Mouse (Mus musculus) hindbrain, embryonic 10.5 days (tissue): ENCODE data around the gene Arid1b. TPM values are rescaled to one million over a fixed set of nuclear protein-coding genes. Genes with fewer than 3 reads are reported as not detected.
A peak's percentile ranks its signal among the peaks of the same experiment; 100 is the strongest.

Source experiments
- DNase-seq: peaks from one replicate; pipeline ENCODE4 v3.0.0-alpha.2; 2017; ENCODE audit warnings: low spot score
- H3K27ac ChIP-seq: fragments of 300-500 bp; sonication (generic); 2 replicates; pipeline ENCODE4 v1.5.1; 2016; ENCODE audit warnings: mild to moderate bottlenecking, moderate library complexity
- H3K27me3 ChIP-seq: fragments of 300-500 bp; sonication (generic); 2 replicates; pipeline ENCODE4 v1.6.1; 2016; ENCODE audit warnings: mild to moderate bottlenecking; ENCODE audit not compliant: poor library complexity, insufficient read depth, severe bottlenecking
- H3K36me3 ChIP-seq: fragments of 300-500 bp; sonication (generic); 2 replicates; pipeline ENCODE4 v1.6.1; 2016; ENCODE audit warnings: mild to moderate bottlenecking, moderate library complexity
- H3K4me1 ChIP-seq: fragments of 300-500 bp; sonication (generic); replicated peaks from 2 replicates; pipeline ENCODE4 v1.6.1; 2016; ENCODE audit warnings: mild to moderate bottlenecking
- H3K4me3 ChIP-seq: fragments of 300-500 bp; sonication (generic); 2 replicates; pipeline ENCODE4 v1.5.1; 2016; ENCODE audit warnings: mild to moderate bottlenecking, moderate library complexity
- H3K9me3 ChIP-seq: fragments of 300-500 bp; sonication (generic); 2 replicates; pipeline ENCODE4 v1.6.1; 2016; ENCODE audit warnings: mild to moderate bottlenecking, moderate library complexity
- WGBS: fragments of 180-500 bp; shearing (Covaris S2); methylation state at CpG from one replicate; pipeline ENCODE4 v1.1.7; 2016; 5-methylcytosine and 5-hydroxymethylcytosine counted together
- polyA plus RNA-seq: library from polyadenylated mRNA; unstranded; fragments of >200 nt; fragmentation: Nextera tagmentation; extraction: Ambion mirVana; gene quantifications from 2 replicates; pipeline ENCODE4 v1.2.1, GENCODE M21; 2016

Arid1b gene
- polyA plus RNA-seq = 10.4 and 11.7 TPM in 2 replicates

GRCm38 (mm10) chr17:4993840-4994503, at the start of gene Arid1b:
Arid1b (plus strand) TSS chr17:4994332.
- Histone ChIP-seq H3K27me3 (no peaks in the 10 kb centered on the region), H3K4me3 (peak within 1 kb of the TSS; percentile 99), H3K36me3 (no peaks in the 10 kb centered on the region), H3K9me3 (no peaks in the 10 kb centered on the region), H3K27ac (peak within 1 kb of the TSS; percentile 100), H3K4me1 (peaks cover 53% of the 10 kb centered on the region)
- peak; percentile 92 for DNase-seq
- WGBS = under 1% methylated on average over 58 of the region's 58 CpGs

GRCm38 (mm10) chr17:4945311-4945751, 48.8 kb upstream of the Arid1b start:
- peaks cover 3% of the 10 kb centered on the region; the same call in 1 of the 2 replicates for H3K27me3 ChIP-seq
- WGBS = 71% methylated on average over 6 of the region's 6 CpGs
- no peak for DNase-seq

GRCm38 (mm10) chr17:4945871-4946331, 48.2 kb upstream of the Arid1b start:
- Histone ChIP-seq H3K4me3 (peak overlapping the region; percentile 29), H3K27me3 (peaks cover 3% of the 10 kb centered on the region; the same call in 1 of the 2 replicates), H3K9me3 (no peaks in the 10 kb centered on the region), H3K36me3 (no peaks in the 10 kb centered on the region), H3K4me1 (peaks cover 22% of the 10 kb centered on the region), H3K27ac (peak overlapping the region; percentile 70)
- 19% methylated on average over 11 of the region's 11 CpGs for WGBS
- peak; percentile 52 for DNase-seq

More at GRCm38 (mm10) chr17:4945311-4945751, 48.8 kb upstream of the Arid1b start:
- Histone ChIP-seq H3K36me3 (no peaks in the 10 kb centered on the region), H3K9me3 (no peaks in the 10 kb centered on the region), H3K4me1 (peaks cover 22% of the 10 kb centered on the region), H3K27ac (no peak overlapping the region), H3K4me3 (no peak overlapping the region)

- Histone ChIP-seq H3K27me3 (peaks cover 3% of the 10 kb centered on the region; the same call in 1 of the 2 replicates), H3K4me1 (peaks cover 20% of the 10 kb centered on the region), H3K9me3 (no peaks in the 10 kb centered on the region), H3K36me3 (no peaks in the 10 kb centered on the region), H3K4me3 (peak overlapping the region; percentile 29), H3K27ac (peak overlapping the region; percentile 70)
- DNase-seq = peak; percentile 28
- 15% methylated on average over 12 of the region's 12 CpGs for WGBS
These were observed 47.6 kb upstream of the Arid1b start for GRCm38 (mm10) chr17:4946421-4946974.

GRCm38 (mm10) chr17:4947013-4947412, 47.1 kb upstream of the Arid1b start:
- Histone ChIP-seq H3K4me1 (peaks cover 17% of the 10 kb centered on the region), H3K27ac (peak overlapping the region; percentile 70), H3K4me3 (0 out of 2 replicates have a peak overlapping the region, but pooled peaks have one; percentile 29), H3K27me3 (peaks cover 3% of the 10 kb centered on the region; the same call in 1 of the 2 replicates), H3K9me3 (no peaks in the 10 kb centered on the region), H3K36me3 (no peaks in the 10 kb centered on the region)
- DNase-seq = no peak
- 38% methylated on average over 3 of the region's 3 CpGs for WGBS

- WGBS = 71% methylated on average over 2 of the region's 2 CpGs
- Histone ChIP-seq H3K4me1 (peaks cover 17% of the 10 kb centered on the region), H3K36me3 (no peaks in the 10 kb centered on the region), H3K4me3 (no peak overlapping the region), H3K27me3 (peaks cover 3% of the 10 kb centered on the region; the same call in 1 of the 2 replicates), H3K9me3 (no peaks in the 10 kb centered on the region), H3K27ac (no peak overlapping the region)
- no peak for DNase-seq
These were observed 46.7 kb upstream of the Arid1b start for GRCm38 (mm10) chr17:4947439-4947838.

GRCm38 (mm10) chr17:4948501-4948900, 45.6 kb upstream of the Arid1b start:
- Histone ChIP-seq H3K4me3 (no peak overlapping the region), H3K36me3 (no peaks in the 10 kb centered on the region), H3K27ac (no peak overlapping the region), H3K9me3 (no peaks in the 10 kb centered on the region), H3K4me1 (peaks cover 17% of the 10 kb centered on the region), H3K27me3 (peaks cover 3% of the 10 kb centered on the region; the same call in 1 of the 2 replicates)
- WGBS = 61% methylated on average over 3 of the region's 3 CpGs
- DNase-seq = no peak

- Histone ChIP-seq H3K27me3 (no peaks in the 10 kb centered on the region), H3K4me3 (no peak overlapping the region), H3K27ac (no peak overlapping the region), H3K9me3 (no peaks in the 10 kb centered on the region), H3K4me1 (no peaks in the 10 kb centered on the region), H3K36me3 (no peaks in the 10 kb centered on the region)
- no peak for DNase-seq
- 85% methylated on average over 4 of the region's 4 CpGs for WGBS
These were observed 39.7 kb upstream of the Arid1b start for GRCm38 (mm10) chr17:4954431-4954830.

- Histone ChIP-seq H3K27ac (no peak overlapping the region), H3K4me3 (no peak overlapping the region), H3K4me1 (no peaks in the 10 kb centered on the region), H3K36me3 (no peaks in the 10 kb centered on the region), H3K27me3 (no peaks in the 10 kb centered on the region), H3K9me3 (no peaks in the 10 kb centered on the region)
- DNase-seq = no peak
- 85% methylated on average over 10 of the region's 10 CpGs for WGBS
These were observed 29.8 kb upstream of the Arid1b start for GRCm38 (mm10) chr17:4964192-4964877.

- WGBS = 65% methylated on average over 4 of the region's 4 CpGs
- no peak overlapping the region for H3K27ac ChIP-seq
- no peaks in the 10 kb centered on the region for H3K36me3 ChIP-seq
- no peak for DNase-seq
- no peaks in the 10 kb centered on the region for H3K4me1 ChIP-seq
- no peaks in the 10 kb centered on the region for H3K9me3 ChIP-seq
- no peaks in the 10 kb centered on the region for H3K27me3 ChIP-seq
- no peak overlapping the region for H3K4me3 ChIP-seq
These were observed 26.9 kb upstream of the Arid1b start for GRCm38 (mm10) chr17:4967201-4967600.

GRCm38 (mm10) chr17:4968035-4968434, 26.1 kb upstream of the Arid1b start:
- H3K9me3 ChIP-seq = no peaks in the 10 kb centered on the region
- WGBS = 97% methylated on average over 3 of the region's 3 CpGs
- DNase-seq = no peak
- H3K27me3 ChIP-seq = no peaks in the 10 kb centered on the region
- no peaks in the 10 kb centered on the region for H3K36me3 ChIP-seq
- H3K27ac ChIP-seq = no peak overlapping the region
- H3K4me3 ChIP-seq = no peak overlapping the region
- no peaks in the 10 kb centered on the region for H3K4me1 ChIP-seq

- Histone ChIP-seq H3K36me3 (no peaks in the 10 kb centered on the region), H3K4me3 (no peak overlapping the region), H3K4me1 (no peaks in the 10 kb centered on the region), H3K27ac (no peak overlapping the region), H3K9me3 (no peaks in the 10 kb centered on the region), H3K27me3 (no peaks in the 10 kb centered on the region)
- 90% methylated on average over 5 of the region's 5 CpGs for whole genome bisulfite sequencing
- no peak for DNase-seq
These were observed 25.3 kb upstream of the Arid1b start for GRCm38 (mm10) chr17:4968878-4969277.

- Histone ChIP-seq H3K36me3 (no peaks in the 10 kb centered on the region), H3K27me3 (no peaks in the 10 kb centered on the region), H3K4me3 (no peak overlapping the region), H3K4me1 (no peaks in the 10 kb centered on the region), H3K27ac (no peak overlapping the region), H3K9me3 (no peaks in the 10 kb centered on the region)
- no peak for DNase-seq
- 77% methylated on average over 6 of the region's 6 CpGs for WGBS
These were observed 21.9 kb upstream of the Arid1b start for GRCm38 (mm10) chr17:4972261-4972660.
